7 mouse cellular contexts compared by ENCODE assay signal in the genomic region with DNA sequence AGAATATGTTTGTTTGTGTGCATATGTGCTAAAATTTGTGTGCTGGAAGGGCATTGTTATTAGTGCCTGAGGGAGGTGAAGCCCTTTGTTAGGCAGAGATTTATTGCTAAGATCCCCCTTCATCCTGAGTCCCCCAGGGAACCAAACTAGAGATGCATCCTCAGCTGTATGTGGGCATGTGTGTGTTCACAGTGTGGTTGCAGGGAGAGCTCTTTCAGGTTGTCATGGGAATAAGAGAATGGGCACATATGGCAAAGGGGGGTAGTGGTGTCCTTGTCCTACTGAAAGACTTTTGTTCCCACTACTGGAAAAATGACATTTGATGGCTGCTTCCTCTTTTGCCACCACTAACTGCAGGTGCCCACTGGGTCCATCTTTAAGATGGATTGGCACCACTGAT.
"Had no signal": no experiment of that assay in that cellular context is flagged by ENCODE, and none has a peak within 500 bp of the region (broad histone marks: within the 10 kb centered on the region; RNA-seq: fewer than 3 reads in every experiment).

No protein-coding gene starts in this region.

- ATAC-seq: intestine, embryonic 16.5 days; midbrain, embryonic 13.5 days had no signal

- DNase-seq: kidney, adult 2 months; kidney, postnatal 25 days; lung, adult 18-20 months; thymus, adult 18-20 months; thymus, postnatal 14 days had no signal
